Mouse (Mus musculus) layer of hippocampus, postnatal 36 days (tissue): ENCODE results near the gene Tecpr2. TPM values are rescaled to one million over a fixed set of nuclear protein-coding genes. Genes with fewer than 3 reads are reported as not detected.
"Not testable (repeated sequence)": the region's sequence is repeated elsewhere in the genome, so short reads cannot be mapped to it uniquely, and the experiment has no call there.

Experiments used
- DNase-seq, 2 experiments: peaks; one replicate each; pipeline ENCODE4 v3.0.0; 2022
- total RNA-seq, 2 experiments: library from RNA; stranded (reverse); gene quantifications; 2 replicates each; pipeline ENCODE4 v1.2.3; 2021

The Tecpr2 gene
- 10 to 100 TPM; 41.6 to 43.2 TPM for total RNA-seq

DNA sequence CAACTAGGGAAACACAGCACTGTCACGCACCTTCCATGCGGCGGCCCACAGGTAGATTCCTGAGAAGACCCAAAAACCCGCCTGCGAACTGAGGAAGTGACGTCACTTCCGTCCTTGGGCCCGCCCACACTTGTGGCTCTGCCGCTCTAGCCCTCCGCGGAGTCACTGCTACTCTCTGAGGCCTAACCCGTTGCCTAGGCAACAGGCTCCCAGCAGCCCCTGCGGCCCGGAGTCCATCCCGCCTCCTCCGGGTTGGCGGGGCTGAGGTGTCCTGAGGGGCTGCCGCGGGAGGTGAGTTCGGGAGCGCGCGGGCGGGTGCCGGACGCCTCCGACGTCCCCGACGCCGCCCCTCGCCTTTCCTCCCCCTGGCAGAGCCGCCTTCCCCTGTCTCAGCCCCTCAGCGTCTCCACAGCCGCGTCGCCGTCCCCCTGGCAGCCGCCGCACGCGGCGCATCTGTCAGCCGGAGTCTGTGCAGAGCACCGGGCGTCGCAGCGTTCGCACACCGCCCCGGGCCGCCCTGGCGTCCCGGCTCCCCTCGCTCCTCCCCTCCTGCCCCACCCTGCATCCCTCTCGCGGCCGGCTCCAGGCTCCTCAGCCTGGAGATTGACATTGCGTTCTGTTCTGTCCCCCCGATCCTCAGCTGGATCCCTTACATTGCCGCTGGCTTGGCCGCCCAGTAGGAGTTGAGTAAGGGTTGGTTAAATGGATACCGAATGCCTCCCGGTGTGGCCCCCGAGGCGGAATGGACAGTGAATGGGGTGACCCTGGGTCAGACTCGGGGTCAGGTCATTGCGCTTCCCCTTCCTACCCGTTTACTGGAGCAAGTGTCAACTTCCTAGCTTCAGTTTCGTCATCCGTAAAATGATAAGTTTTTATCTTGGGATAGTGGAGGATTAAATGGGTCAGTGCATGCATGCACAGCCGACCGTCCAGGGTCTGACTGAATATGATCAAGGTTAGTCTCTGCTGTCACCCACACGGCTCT, at the start of gene Tecpr2, which contains the start of gene Cinp:
Gene Tecpr2, plus strand, starts transcription at position 229 of the 985 bp plus-strand sequence.
Gene Cinp, minus strand, starts transcription at position 110 of the 985 bp plus-strand sequence.
- peak; percentile 97 for DNase-seq

DNA sequence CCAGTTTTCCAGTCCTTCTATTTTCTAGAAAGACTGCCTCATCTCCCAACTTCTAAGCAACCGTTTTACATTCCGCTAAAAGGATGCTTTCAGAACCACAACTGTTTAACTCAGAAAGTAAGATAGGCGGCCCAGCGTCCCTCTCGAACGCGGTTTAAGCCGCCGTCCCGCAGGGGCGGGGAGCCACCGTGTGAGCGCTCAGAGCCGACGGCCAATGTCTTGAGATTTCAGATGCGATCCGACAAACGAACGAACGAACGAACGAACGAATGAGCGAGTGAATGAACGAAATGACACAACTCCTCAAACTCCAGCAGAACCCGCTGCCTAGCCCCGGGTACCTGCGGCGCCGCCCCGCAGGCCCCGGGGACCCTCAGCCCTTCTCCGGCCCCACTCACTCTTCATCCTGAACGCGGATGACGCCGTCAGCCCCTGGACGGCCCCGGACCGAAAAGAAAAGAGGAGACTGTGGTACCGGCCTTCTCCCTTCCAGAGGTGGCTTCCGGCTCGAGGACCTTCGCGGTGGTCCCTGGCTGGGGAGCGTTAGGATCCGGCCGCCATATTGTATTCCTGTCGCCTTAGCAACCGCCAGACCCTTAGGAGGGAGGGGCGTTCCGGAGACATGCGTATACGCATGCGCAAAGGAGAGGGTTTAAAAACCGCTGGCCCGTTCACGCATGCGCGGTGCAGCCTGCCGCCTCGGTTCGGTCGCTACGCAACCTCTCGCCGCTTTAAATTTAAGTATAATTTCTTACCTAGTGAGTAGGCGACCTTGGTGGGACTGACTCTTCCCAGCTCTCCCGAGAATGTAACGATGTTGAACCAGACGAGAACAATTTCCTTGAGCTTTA, 48.5 kb upstream of the Tecpr2 start, which contains the start of gene Mok:
Gene Mok, minus strand, starts transcription at position 592 of the 851 bp plus-strand sequence.
- peak; percentile 96 to 98 for DNase-seq

DNA sequence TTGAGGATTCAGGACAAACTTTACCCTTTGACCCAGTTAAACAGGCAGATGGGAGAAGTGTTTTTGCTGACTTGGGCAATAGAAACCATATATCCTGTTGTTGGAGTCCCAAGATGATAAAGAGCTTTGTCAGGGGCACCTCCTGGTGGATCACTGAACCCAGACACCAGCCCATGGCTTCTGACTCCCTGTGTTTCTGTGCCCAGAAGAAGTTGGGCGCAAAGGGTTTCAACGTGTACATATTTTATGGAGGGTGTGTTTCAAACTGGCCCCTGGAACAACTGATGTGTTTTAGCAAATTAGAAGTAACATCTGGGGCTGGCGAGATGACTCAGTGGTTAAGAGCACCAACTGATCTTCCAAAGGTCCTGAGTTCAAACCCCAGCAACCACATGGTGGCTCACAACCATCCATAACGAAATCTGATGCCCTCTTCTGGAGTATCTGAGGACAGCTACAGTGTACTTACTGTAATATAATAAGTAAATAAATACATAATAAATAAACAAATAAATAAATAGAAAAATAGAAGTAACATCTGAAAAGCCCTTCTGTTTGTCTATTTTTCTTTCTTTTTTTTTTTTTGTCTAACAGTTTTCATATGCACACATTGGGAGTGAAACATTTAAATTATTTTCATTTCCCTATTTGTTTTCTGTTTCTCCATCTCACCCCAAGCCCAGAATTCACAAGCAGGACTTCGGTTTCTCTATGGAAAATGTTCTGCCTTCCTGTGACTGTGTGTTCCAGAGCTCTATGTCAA, 47.2 kb upstream of the Tecpr2 start:
- no peak for DNase-seq

GRCm38 (mm10) chr12:110843194-110844048, 45.6 kb upstream of the Tecpr2 start:
- peak; percentile 80 to 82 for DNase-seq

DNA sequence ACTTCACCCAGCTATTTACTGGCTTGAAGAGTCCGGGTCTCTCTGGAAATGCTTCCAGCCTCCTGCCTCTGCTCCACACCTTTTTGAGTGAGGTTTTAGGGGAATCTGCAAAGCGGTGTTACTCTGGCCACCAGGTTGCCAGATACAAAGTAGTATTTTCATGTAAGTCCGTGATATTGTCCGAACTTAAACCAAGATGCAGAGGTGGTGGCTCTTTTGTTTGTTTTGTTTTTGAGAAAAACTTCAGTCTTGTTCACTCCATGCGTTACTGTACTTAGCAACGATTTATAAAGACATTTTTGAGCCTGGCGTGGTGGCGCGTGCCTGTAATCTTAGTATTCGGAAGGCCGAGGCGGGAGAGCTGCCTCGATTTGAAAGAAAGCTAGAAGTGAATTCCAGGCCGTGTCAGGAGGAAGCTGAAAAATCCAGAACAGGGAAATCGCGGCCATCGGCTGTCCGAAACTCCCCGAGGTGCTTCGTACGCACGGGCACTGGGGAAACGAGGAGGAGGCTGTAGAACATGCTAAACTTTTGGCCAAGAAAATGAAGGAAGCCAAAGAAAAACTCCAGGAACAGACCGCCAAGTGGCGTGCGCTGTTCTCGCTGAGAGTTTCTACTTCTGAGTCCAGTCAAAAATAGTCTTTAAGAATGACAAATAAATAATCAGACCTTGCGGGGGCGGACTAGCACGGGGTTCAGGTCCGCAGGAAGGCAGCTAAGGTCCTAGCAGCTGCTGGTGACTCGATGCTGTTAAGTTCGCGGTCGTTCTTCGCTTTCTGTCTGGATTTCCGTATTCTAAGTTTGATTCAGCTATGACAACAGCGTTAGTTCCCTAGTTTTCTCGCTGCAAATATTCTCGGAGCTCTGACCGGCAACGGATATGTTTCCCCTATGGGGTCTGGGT, 44.6 kb upstream of the Tecpr2 start:
- no peak for DNase-seq

GRCm38 (mm10) chr12:110845131-110845880, 43.8 kb upstream of the Tecpr2 start:
- DNase-seq, result peak; percentile 83 to 85

DNA sequence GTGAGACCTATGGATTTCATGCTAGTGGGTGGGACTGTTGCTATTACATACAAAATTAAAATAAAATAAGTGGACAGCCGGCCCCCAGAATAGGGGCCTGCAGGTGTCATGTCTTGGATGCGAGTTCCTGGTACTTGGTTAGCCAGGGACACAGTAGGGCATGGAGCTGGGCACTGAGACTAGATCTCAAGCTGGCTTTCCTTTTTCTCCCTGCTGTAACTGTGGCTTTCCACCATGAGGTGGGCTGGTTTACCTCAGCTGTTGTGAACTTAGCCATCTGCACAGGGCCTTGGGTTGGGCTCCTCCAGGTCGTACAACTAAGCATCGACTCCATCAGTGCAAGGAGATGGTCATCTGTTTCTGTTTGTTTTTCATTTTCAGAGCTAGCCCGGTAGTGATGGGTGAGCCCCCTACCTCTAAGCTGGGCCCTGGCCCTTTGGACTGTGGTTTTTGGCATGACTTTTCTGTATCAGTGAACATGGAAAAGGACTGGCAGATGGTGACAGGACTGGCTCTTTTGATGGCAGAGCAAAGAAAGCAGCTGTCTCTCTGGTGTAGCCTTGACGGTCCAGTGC, 42.8 kb upstream of the Tecpr2 start:
- DNase-seq, result no peak

DNA sequence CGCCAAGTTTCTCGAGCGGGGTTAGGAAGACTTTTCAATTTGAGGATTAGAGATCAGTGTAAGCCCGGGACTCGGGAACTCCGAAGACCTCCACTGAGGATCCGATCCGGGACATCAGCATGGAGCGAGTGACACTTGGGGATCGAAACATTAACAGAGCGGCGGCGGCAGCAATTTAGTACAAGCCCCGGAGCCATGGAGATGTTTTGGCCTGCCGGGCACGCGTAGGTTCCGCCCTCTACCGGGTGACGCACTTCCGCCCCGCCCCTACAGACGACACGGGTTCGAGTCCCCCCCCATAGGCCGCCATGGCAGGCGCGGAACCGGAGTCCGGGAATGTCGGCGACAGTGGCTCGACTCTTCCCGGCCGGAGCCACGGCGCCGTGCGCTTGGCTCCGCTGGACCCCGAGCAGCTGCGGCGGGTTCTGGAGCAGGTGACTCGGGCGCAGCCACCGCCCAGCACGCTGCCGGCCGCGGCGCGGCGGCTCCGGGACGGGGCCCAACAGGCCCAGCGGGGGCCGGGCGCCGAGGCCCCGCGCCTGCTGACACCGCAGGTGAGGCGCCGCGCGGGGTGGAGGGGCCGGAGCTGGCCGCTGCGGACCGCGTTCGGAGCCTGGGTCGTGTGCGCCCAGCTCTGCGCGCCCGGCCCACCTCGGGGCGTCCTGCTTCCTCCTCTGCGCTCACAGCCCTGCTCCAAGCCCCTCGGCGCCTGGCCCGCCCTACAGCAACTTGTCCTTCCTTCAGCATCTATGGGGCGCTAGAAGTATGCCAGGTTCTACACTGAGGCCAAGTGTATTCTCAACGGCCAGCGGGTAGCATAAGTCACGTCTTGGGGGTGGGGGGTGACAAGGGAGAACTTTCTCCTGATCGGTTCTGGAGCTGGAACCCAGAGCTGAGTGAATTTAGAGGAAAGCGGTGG, 38.8 kb upstream of the Tecpr2 start, which contains the start of gene Zfp839:
Gene Zfp839, plus strand, starts transcription at position 244 of the 919 bp plus-strand sequence.
- peak; percentile 87 for DNase-seq

- DNase-seq, result no peak
These were observed 38.2 kb upstream of the Tecpr2 start for GRCm38 (mm10) chr12:110850929-110851256.

GRCm38 (mm10) chr12:110851414-110851813, 37.6 kb upstream of the Tecpr2 start:
- DNase-seq, result no peak

DNA sequence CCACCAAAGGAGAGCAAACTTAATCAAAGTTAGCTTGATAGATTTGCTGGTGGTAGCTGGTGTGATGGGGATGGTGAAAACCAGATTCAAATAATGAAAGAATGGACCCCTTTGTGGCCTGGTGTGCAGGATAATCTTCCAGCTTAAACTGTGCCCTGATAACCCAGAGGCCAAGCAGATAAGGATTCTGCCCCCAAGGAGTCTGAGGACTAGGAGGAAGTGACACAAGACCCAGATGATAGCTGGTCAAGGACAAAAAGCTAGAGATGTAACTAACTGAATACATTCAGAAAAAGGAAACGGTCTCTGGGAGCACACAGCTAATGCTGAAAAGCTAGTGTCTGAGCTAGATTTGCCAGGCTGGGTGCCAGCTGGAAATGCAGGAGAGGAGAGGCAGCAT, 37.1 kb upstream of the Tecpr2 start:
- no peak for DNase-seq

DNA sequence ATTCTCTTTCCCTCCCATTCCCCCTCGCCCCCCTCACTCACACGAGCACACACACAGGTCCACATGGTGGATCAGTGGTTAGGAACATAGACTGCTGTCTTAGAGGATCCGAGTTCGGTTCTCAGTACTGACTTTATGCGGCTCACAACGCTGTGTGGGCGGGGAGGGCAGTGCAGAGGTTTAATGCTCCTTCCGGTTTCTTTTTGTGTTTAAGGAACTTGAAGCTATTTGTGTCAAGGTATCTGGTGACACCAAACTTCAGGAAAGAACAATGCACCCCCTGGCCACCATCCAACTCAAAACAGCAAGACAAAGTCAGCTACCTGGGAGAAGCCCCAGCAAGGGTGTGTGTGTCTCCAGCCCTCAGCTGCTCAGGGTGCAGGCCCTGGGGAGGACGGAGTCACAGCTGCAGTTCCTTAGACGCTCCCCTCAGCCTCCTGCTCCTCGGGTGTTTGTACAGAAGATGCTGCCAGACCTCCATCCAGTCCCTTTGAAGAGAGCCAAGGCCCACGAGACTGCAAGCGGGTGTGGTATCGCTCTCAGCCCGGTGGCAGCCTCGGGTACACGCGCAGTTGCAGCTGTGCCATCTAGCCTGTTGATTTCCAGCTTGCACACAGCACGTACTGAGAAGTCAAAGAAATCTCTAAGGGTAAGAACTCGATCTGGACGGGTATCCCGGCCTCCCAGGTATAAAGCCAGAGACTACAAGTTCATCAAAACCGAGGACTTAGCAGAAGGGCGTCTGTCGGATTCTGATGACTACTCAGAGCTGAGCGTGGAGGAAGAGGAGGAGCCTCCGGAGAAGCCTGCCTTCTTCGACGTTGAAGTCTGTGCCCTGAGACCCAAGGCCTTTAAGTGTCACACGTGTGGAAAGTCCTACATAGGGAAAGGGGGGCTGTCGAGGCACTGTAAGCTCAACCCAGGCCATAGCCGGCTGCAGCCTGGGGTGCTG, 34.0 kb upstream of the Tecpr2 start:
- no peak for DNase-seq

- no peak for DNase-seq
These were observed 31.9 kb upstream of the Tecpr2 start for GRCm38 (mm10) chr12:110857196-110857595.

GRCm38 (mm10) chr12:110858681-110859080, 30.4 kb upstream of the Tecpr2 start:
- not testable (repeated sequence) for DNase-seq

GRCm38 (mm10) chr12:110860293-110860692, 28.8 kb upstream of the Tecpr2 start:
- no peak for DNase-seq

DNA sequence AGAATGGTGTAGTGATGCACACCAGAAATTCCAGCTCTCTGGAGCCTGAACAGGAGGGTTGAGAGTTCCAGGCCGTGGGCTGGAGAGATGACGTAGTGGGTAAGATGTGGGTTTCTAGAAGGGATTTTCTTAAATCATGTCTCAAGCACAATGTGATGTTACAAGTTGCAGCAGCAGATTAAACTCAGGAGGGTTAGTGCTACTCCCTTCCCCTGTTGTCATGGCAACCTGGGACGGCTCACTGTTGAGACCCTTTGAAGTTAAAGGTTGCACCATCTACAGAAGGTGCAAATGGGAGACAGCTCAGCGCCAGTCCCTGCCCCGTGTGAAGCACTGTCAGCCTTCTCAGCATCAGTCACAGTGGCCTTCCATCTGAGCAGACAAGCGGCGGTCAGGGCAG, 27.8 kb upstream of the Tecpr2 start:
- no peak for DNase-seq

GRCm38 (mm10) chr12:110864008-110864407, 25.1 kb upstream of the Tecpr2 start:
- no peak for DNase-seq
